Mouse (Mus musculus) intestine, embryonic 15.5 days (tissue): ENCODE data around the gene Lhfpl4. TPM values are rescaled to one million over a fixed set of nuclear protein-coding genes. Genes with fewer than 3 reads are reported as not detected.

ENCODE experiments used
- ATAC-seq: fragments of 200-750 bp; cut with Nextera tagmentation; 2 replicates; pipeline ENCODE4 v1.8.0; 2017; ENCODE audit warnings: moderate TSS enrichment, moderate library complexity
- H3K27ac ChIP-seq: fragments of 300-500 bp; sonication (generic); 2 replicates; pipeline ENCODE4 v1.5.1; 2015; ENCODE audit warnings: mild to moderate bottlenecking, inconsistent platforms
- H3K27me3 ChIP-seq: fragments of 300-500 bp; sonication (generic); replicated peaks from 2 replicates; pipeline ENCODE4 v1.6.1; 2015; ENCODE audit warnings: inconsistent platforms
- H3K36me3 ChIP-seq: fragments of 300-500 bp; sonication (generic); 2 replicates; pipeline ENCODE4 v1.6.1; 2015; ENCODE audit warnings: inconsistent platforms
- H3K4me1 ChIP-seq: fragments of 300-500 bp; sonication (generic); replicated peaks from 2 replicates; pipeline ENCODE4 v1.6.1; 2015; ENCODE audit warnings: inconsistent platforms
- H3K4me2 ChIP-seq: fragments of 300-500 bp; sonication (generic); replicated peaks from 2 replicates; pipeline ENCODE4 v1.6.1; 2015; ENCODE audit warnings: mild to moderate bottlenecking, inconsistent platforms
- H3K4me3 ChIP-seq: fragments of 300-500 bp; sonication (generic); replicated peaks from 2 replicates; pipeline ENCODE4 v1.5.1; 2015; ENCODE audit warnings: inconsistent platforms
- H3K9ac ChIP-seq: fragments of 300-500 bp; sonication (generic); 2 replicates; pipeline ENCODE4 v1.6.1; 2015; ENCODE audit warnings: inconsistent platforms
- H3K9me3 ChIP-seq: fragments of 300-500 bp; sonication (generic); 2 replicates; pipeline ENCODE4 v1.6.1; 2016; ENCODE audit warnings: inconsistent platforms
- WGBS: fragments of 180-500 bp; shearing (Covaris S2); methylation state at CpG from one replicate; pipeline ENCODE4 v1.1.7; 2015; 5-methylcytosine and 5-hydroxymethylcytosine counted together
- polyA plus RNA-seq: library from polyadenylated mRNA; unstranded; fragments of >200 nt; fragmentation: Nextera tagmentation; extraction: Ambion mirVana; gene quantifications from 2 replicates; pipeline ENCODE4 v1.2.1, GENCODE M21; 2015

Gene Lhfpl4
- polyA plus RNA-seq, 1 experiment from 2014 or later = 1.7 TPM

GRCm38 (mm10) chr6:113184866-113185525 lies 10.2 kb downstream of the Lhfpl4 start:
- no peaks in the 10 kb centered on the region for H3K36me3 ChIP-seq
- 77% methylated on average over 21 of the region's 21 CpGs for WGBS
- H3K4me1 ChIP-seq = no peaks in the 10 kb centered on the region
- no peaks in the 10 kb centered on the region for H3K9me3 ChIP-seq
- H3K9ac ChIP-seq = no peak overlapping the region
- no peak for ATAC-seq
- H3K27ac ChIP-seq = no peak overlapping the region
- H3K4me3 ChIP-seq = no peak overlapping the region
- H3K4me2 ChIP-seq = no peak overlapping the region
- no peaks in the 10 kb centered on the region for H3K27me3 ChIP-seq

- no peak overlapping the region for H3K27ac ChIP-seq
- no peak for ATAC-seq
- H3K9ac ChIP-seq = no peak overlapping the region
- H3K27me3 ChIP-seq = no peaks in the 10 kb centered on the region
- H3K4me1 ChIP-seq = no peaks in the 10 kb centered on the region
- no peak overlapping the region for H3K4me2 ChIP-seq
- 63% methylated on average over 9 of the region's 9 CpGs for WGBS
- H3K36me3 ChIP-seq = no peaks in the 10 kb centered on the region
- H3K9me3 ChIP-seq = no peaks in the 10 kb centered on the region
- no peak overlapping the region for H3K4me3 ChIP-seq
Observed at GRCm38 (mm10) chr6:113184163-113184562, 11.0 kb downstream of the Lhfpl4 start.

DNA sequence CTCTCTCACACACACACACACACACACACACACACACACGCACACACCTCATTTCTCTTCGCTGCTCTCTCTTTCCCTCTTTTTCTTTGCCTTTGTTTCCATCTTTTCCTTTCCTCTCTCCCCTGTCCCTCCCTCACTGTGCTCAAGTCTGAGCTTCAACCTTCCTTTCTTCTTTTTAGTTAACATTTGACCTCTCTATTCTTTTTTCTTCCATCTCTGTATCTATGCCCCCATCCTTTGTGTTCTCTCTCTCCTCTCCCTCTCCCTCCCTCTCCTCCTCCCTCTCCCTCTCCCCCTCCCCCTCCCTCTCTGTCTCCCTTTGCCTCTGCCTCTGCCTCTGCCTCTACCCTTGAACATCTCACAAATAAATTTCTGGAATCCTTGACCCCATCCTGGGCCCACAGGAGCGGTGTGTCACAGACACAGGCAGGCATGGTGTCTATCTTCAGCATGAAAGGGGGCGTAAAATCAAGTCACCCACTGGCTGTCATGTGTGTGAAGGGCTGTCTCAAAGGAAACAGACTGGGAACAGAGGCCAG lies 15.9 kb downstream of the Lhfpl4 start:
- Histone ChIP-seq H3K27me3 (no peaks in the 10 kb centered on the region), H3K4me1 (no peaks in the 10 kb centered on the region), H3K9me3 (no peaks in the 10 kb centered on the region), H3K9ac (no peak overlapping the region), H3K27ac (no peak overlapping the region), H3K4me3 (no peak overlapping the region), H3K36me3 (no peaks in the 10 kb centered on the region), H3K4me2 (no peak overlapping the region)
- ATAC-seq = no peak
- WGBS = 52% methylated on average over 4 of the region's 4 CpGs

- Histone ChIP-seq H3K36me3 (no peaks in the 10 kb centered on the region), H3K27ac (no peak overlapping the region), H3K27me3 (no peaks in the 10 kb centered on the region), H3K4me3 (no peak overlapping the region), H3K4me2 (no peak overlapping the region), H3K9me3 (no peaks in the 10 kb centered on the region), H3K4me1 (no peaks in the 10 kb centered on the region), H3K9ac (no peak overlapping the region)
- no peak for ATAC-seq
- WGBS = 28% methylated on average over 14 of the region's 14 CpGs
Observed at GRCm38 (mm10) chr6:113178286-113179194, 16.6 kb downstream of the Lhfpl4 start.

DNA sequence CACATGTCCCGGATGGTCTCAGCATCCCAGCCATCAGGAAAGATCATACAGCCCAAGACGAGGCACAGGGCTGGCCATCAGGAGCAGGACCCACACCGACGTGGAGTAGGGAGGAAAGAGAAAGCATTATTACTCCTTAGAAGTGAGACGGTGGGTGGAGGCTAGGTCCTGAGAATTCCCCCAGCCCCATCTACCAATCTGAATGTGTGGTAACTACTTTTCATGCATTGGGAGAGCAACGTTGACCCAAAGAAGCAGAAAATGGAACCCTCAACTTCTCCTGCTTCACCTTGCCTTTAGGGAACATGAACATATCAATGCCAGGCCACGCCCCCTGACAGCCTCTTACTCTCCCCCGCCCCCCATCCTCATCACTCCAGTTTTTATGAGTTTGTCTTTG lies 18.6 kb downstream of the Lhfpl4 start:
- Histone ChIP-seq H3K4me1 (no peaks in the 10 kb centered on the region), H3K9ac (no peak overlapping the region), H3K9me3 (no peaks in the 10 kb centered on the region), H3K27me3 (no peaks in the 10 kb centered on the region), H3K27ac (no peak overlapping the region), H3K36me3 (no peaks in the 10 kb centered on the region), H3K4me2 (no peak overlapping the region), H3K4me3 (no peak overlapping the region)
- WGBS = 82% methylated on average over 8 of the region's 8 CpGs
- ATAC-seq = no peak

- Histone ChIP-seq H3K9ac (no peak overlapping the region), H3K4me3 (no peak overlapping the region), H3K36me3 (no peaks in the 10 kb centered on the region), H3K4me2 (no peak overlapping the region), H3K27ac (no peak overlapping the region), H3K9me3 (no peaks in the 10 kb centered on the region), H3K27me3 (no peaks in the 10 kb centered on the region), H3K4me1 (no peaks in the 10 kb centered on the region)
- 89% methylated on average over 3 of the region's 3 CpGs for whole genome bisulfite sequencing
- no peak for ATAC-seq
Observed at GRCm38 (mm10) chr6:113175469-113175868, 19.7 kb downstream of the Lhfpl4 start.

DNA sequence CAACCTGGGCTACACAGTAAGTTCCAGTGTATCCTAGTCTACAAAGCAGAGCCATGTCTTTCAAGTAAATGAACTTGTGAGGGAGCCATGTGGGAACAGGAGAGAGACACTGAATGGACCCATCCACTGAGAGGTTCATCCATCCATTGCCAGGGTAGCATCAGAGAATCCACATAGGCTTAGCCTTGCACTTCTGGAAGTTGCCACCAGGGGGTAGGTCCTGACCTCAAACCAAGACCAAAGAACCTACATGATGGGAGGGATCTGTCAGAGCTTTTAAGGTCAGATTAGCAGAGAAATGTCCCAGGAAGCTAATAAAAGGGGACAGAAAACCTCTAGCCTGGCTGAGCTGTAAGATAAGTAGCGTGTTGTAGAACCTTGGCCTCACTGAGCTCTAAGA lies 22.6 kb downstream of the Lhfpl4 start:
- ATAC-seq = no peak
- Histone ChIP-seq H3K27ac (no peak overlapping the region), H3K9me3 (no peaks in the 10 kb centered on the region), H3K4me3 (no peak overlapping the region), H3K4me2 (no peak overlapping the region), H3K36me3 (no peaks in the 10 kb centered on the region), H3K4me1 (no peaks in the 10 kb centered on the region), H3K27me3 (no peaks in the 10 kb centered on the region), H3K9ac (no peak overlapping the region)
- 62% methylated on average over 1 of the region's 1 CpGs for whole genome bisulfite sequencing

DNA sequence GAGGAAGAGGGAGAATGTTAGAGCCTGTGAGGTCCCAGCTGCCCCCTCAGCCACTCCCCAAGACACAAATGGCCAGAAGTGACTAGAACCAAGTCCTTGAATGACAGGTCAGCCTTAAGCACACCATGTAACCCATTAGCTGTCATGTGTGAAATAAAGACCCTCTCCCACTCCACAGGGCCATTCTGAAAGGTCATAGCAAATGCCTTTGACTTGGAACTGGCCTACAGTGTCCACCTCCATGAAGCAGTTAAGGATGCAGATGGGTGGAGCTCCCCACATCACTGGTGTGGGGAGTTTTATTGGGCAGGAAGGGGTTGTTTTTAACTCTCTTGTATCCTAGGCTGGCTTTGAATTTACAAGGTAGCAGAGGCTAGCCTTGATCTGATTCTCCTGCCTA lies 23.2 kb downstream of the Lhfpl4 start:
- no peak overlapping the region for H3K4me2 ChIP-seq
- ATAC-seq = no peak
- H3K9me3 ChIP-seq = no peaks in the 10 kb centered on the region
- H3K4me1 ChIP-seq = 0 out of 2 replicates have a peak, but pooled peaks cover under 1% of the 10 kb centered on the region
- no peaks in the 10 kb centered on the region for H3K36me3 ChIP-seq
- H3K27me3 ChIP-seq = no peaks in the 10 kb centered on the region
- no peak overlapping the region for H3K9ac ChIP-seq
- no peak overlapping the region for H3K27ac ChIP-seq
- H3K4me3 ChIP-seq = no peak overlapping the region

GRCm38 (mm10) chr6:113170651-113171050 lies 24.5 kb downstream of the Lhfpl4 start:
- Histone ChIP-seq H3K27me3 (no peaks in the 10 kb centered on the region), H3K4me1 (0 out of 2 replicates have a peak, but pooled peaks cover 8% of the 10 kb centered on the region), H3K36me3 (no peaks in the 10 kb centered on the region), H3K9me3 (no peaks in the 10 kb centered on the region), H3K4me2 (no peak overlapping the region), H3K9ac (no peak overlapping the region; the same call in 1 of the 2 replicates), H3K4me3 (no peak overlapping the region), H3K27ac (no peak overlapping the region)
- no peak for ATAC-seq
- WGBS = 92% methylated on average over 8 of the region's 8 CpGs

- no peak for ATAC-seq
- no peak overlapping the region for H3K4me2 ChIP-seq
- WGBS = 55% methylated on average over 3 of the region's 3 CpGs
Observed at GRCm38 (mm10) chr6:113169852-113170251, 25.3 kb downstream of the Lhfpl4 start.

GRCm38 (mm10) chr6:113168316-113168975 lies 26.7 kb downstream of the Lhfpl4 start:
- H3K27ac ChIP-seq = no peak overlapping the region
- H3K27me3 ChIP-seq = no peaks in the 10 kb centered on the region
- no peak for ATAC-seq
- H3K9me3 ChIP-seq = no peaks in the 10 kb centered on the region
- 0 out of 2 replicates have a peak, but pooled peaks cover 8% of the 10 kb centered on the region for H3K4me1 ChIP-seq
- no peak overlapping the region for H3K4me2 ChIP-seq
- 87% methylated on average over 7 of the region's 7 CpGs for WGBS
- no peak overlapping the region for H3K9ac ChIP-seq
- no peaks in the 10 kb centered on the region for H3K36me3 ChIP-seq
- no peak overlapping the region for H3K4me3 ChIP-seq

More at GRCm38 (mm10) chr6:113169852-113170251, 25.3 kb downstream of the Lhfpl4 start:
- Histone ChIP-seq H3K27ac (no peak overlapping the region), H3K27me3 (no peaks in the 10 kb centered on the region), H3K9me3 (no peaks in the 10 kb centered on the region), H3K4me1 (0 out of 2 replicates have a peak, but pooled peaks cover 8% of the 10 kb centered on the region), H3K36me3 (no peaks in the 10 kb centered on the region), H3K9ac (no peak overlapping the region), H3K4me3 (no peak overlapping the region)

DNA sequence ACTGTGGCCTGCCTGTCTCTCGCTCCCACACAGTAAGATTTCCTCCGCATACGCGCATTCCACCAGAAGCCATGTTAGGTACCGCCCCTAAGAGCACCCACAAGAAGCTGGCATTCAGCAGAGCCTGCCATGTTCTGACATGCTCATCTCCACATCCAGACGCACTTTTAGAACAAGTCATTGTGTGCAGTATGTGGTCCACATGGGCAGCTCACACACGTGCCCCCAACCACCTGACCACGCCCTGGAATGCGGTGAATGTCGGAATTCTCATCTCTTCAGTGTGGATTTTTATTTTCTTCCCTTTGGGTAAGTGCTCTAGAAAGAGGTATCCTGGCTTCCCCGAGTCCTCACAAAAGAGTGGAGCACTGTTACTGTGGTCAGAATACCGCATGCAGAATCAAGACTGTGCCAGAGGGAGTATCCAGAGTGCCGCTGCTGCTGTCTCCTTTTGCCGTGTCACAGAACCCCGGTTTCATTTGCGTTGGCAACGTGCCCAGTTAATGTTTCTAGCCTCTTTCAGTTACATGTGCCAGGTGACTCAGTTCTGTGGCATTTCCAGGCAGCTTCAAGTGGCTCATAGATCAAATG lies 28.4 kb downstream of the Lhfpl4 start:
- Histone ChIP-seq H3K4me3 (no peak overlapping the region), H3K27ac (no peak overlapping the region), H3K36me3 (no peaks in the 10 kb centered on the region), H3K9me3 (no peaks in the 10 kb centered on the region), H3K27me3 (no peaks in the 10 kb centered on the region), H3K4me2 (0 out of 2 replicates have a peak overlapping the region, but pooled peaks have one; percentile 28), H3K9ac (no peak overlapping the region), H3K4me1 (0 out of 2 replicates have a peak, but pooled peaks cover 8% of the 10 kb centered on the region)
- WGBS = 54% methylated on average over 17 of the region's 17 CpGs
- ATAC-seq = peak; percentile 78
